Mouse (Mus musculus): ENCODE data around the gene Pla1a.

DNA sequence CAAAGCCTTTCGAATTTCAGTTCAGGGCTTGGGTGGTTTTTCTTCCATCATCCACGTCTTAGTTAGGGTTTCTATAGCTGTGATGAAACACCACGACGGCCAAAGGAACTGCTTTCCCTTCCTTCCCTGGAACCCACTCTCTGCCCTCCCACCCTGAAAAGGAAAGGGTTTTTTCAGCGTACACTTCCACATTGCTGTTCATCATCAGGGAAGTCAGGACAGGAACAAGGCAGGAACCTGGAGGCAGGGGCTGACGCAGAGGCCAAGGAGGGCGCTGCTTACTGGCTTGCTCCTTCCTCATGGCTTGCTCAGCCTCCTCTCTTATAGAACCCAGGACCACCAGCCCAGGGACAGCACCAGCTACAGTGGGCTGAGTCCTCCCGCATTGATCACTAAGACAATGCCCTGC is 56.1 kb downstream of the Pla1a start:
- no peak for TF ChIP-seq POLR2A (IDR thresholded peaks at IDR 0.05; ENCODE audit: borderline replicate concordance, low read depth, low read length)
- no peak; the same call in 1 of the 2 replicates for TF ChIP-seq CTCF (IDR thresholded peaks at IDR 0.05; ENCODE audit: low read depth, low read length)

Data from bone marrow macrophage, adult 2 months (primary cell).